Mouse (Mus musculus) spleen, adult 18-20 months (tissue): ENCODE results near the gene Slc9a3.
A peak's percentile ranks its signal among the peaks of the same experiment; 100 is the strongest.

ENCODE experiments used
- DNase-seq, 2 experiments: peaks; one replicate each; pipeline ENCODE4 v3.0.0; 2022; ENCODE audit warnings: mixed read lengths in 2 of 2

Gene Slc9a3

DNA sequence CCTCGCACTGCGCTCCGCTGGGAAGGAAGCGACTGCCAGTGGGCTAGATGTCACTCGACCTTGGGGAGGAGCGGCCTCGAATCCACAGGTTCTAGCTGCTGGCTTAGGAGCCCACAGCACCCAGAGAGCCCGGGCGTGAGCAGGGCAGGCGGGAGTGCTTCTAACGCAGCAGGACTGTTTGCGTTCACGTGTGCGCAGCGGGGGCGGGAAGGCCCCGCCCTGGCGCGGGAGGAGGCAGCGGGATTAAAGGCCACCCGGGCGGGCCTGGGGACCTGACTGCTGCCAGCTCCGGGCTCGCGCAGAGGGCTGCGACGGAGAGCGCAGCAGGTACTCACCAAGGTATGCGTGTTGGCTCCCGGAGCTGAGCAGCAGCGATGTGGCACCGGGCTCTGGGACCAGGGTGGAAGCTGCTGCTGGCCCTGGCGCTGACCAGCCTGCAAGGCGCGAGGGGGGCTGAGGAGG, at the start of gene Slc9a3:
TSS of gene Slc9a3 (plus strand) at position 317 of the 462 bp plus-strand sequence.
- no peak for DNase-seq

DNA sequence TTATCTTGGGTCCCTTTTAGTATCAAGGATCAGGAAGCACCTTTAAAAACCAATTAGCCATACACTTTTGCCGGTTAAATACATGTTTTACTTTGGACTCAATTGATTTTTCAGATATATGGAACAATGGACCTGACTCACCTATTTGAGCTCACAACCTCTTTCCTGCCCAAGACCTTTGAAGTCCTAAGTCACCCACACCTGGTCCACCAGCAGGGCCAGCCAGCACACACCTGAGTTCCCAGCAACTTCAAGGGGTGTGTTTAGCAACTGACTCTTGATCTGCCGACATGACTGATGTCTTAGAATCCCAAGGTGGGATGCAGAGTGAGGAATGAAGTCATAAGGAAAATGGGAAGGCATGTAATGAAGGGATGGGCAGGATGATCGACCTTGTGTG, 49.5 kb upstream of the Slc9a3 start:
- DNase-seq: no peak

DNA sequence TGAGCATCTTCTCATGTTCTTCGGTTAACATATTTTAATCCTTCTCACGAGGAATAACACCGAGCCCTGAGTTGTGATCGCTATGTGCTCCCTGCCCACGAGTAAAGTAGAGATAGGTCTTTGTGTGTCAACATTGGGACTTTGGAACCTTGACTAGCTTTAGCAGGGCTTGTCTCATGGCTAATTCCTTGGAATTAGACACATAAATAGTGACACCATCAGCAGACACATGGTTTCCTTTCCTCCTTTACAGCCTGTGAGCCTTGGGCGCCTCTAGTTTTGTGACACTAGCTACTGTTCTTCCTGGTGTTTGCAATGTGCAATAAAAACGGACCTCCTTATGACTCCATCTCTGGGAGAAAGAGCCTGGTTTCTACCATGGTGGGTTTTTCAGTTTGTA, 47.9 kb upstream of the Slc9a3 start:
- DNase-seq: no peak

DNA sequence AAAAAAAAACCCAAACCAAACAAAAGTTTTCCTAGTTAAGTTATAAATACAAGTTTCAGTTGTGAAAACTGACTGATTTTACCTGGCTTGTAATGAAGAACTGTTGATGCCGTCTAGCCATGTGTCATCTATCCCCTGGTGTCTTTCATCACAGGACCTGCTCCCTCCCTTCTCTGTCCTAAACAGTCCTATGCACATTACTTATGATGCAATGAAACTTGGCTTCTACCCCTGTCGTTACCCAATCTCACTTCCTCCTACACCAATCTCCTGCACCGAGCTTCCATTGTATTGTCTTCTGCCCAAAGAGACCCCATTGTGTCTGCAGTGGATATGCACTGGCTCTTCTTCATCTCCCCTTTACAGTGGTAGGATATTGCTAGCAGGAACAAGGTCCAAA, 31.0 kb upstream of the Slc9a3 start:
- no peak for DNase-seq

DNA sequence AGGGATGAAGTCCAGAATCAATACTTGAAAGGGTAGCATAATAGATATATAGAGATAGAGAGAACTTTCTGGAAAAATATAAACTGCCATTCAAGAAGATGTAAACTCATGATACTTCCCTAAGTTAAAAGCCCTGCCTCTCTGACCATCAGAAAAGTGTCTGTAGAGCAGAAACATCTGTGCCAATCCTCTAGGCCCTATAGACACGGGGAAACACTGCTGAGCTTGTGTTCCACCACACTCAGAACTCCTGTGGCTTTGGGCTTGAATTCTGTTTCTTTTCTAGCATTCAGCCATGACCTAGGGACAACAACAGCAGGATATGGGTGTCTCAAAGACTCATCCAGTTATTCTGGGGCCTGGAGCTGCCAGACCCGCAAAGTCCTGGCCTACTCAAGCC, 25.3 kb upstream of the Slc9a3 start:
- no peak for DNase-seq

DNA sequence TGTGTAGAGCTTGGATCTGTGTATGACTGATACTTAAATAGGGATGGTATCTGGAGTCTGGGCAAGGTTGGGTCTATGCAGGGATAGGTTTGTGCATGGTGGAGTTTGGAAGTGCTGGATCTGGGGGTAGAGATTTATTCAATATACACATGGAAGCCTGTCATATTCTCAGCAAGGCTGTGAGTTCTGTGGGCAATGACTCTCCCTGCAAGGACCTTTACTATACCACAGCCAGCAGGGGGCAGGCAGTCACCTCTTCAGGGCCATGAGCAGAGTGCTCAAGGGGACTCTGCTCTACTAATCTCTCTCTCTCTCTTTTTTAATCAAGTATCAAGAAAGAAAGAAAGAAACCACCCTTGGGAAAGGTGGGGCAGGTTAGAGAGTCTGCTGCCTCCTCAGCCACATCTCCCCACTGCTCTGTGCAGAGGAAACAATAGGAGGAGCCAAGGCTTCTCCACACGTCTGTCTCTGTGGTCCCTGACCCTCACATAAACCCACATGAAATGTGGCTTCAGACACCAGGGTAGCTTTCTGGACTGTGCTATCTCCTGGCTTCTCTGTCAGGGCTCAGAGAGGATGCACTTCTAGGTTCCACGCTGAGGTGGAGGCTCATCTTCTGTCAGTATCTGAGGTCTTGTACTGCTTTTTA, 24.4 kb upstream of the Slc9a3 start:
- peak in 1 of 2 experiments; percentile 41 for DNase-seq

DNA sequence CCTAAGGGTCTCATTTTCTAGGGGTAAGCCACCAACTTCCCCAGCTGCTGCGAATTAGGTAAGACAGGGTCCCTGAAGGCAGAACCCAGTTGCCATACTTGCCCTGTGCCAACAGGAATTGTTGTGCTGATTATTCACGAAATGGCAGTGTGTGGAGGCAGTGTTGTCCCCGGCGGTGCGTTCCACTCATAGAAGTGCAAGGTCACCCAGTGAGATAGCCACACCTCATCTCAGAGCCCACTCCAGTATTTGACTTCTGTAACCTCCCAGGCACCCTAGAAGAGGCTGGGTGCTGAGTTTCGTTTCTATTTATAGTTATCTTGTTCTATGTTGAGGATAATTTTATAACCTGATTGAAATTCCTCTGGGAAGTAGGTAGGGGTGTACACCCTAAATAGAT, 22.3 kb upstream of the Slc9a3 start:
- no peak for DNase-seq

DNA sequence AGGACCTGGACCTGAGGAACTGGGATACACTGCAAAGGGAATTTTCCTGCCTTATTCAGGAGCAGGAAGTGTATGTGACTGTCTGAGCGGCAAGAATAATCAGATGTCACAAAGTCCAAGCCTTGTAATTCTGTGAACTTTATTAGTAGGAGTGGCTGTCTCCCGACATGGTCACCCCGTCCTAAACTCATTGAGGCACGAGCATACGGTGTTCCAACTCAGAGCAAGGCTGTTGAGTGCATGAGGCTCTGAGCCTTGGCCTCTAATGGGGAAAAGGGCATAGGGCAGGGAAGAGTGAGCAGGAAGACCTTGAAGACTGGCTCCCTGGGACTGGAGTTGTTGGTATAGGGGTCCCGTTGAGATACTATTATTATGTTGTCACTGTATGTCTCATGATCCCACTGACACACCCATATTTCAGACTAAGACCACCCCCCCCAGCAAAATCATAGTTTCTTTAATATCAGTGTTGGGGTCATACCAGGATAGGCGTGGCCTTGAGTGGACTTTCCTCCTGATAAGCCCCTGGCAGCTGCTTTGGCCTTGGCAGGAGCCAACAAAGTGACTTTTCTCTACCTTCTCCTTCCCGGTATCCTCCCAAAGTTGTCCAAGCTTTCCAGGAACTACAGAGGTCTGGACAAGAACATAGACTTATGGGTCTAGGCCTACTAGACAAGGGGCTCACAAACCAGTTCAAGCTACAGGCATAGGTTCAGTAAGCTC, 19.0 kb upstream of the Slc9a3 start:
- no peak for DNase-seq

DNA sequence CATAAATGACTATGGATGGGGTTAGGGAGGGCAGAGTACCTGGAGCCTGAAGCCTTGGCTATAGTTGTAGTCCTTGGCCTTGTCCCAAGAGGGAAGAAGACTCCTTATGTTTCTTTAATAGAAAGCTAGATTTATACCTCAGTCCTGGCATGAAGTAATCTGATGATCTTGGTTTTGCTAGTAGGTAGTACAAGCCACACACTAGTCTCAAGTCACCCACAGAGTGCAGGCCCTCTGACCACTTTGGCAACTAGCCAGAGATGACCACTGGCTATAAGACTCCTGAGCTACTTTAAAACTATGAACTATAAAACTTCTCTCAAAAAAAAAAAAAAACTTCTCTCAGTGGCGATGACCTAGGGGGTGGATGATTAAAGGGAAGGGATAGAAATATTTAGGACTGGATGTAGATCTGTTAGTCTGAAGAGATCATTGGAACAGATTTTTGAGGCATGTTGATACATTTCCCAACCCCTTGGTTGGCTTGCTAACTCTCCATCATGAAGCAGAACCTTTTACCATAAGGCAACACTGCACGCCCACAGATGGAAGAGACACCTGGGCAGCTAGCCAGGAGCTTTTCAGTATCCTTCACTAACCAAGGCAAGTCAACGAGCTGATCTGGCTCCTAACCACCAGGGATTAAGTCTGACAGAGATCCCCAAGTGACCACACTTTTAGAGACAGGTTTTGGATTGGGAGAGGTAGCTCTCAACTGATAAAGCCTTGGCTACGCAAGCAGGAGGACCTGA, 18.2 kb upstream of the Slc9a3 start:
- no peak for DNase-seq

DNA sequence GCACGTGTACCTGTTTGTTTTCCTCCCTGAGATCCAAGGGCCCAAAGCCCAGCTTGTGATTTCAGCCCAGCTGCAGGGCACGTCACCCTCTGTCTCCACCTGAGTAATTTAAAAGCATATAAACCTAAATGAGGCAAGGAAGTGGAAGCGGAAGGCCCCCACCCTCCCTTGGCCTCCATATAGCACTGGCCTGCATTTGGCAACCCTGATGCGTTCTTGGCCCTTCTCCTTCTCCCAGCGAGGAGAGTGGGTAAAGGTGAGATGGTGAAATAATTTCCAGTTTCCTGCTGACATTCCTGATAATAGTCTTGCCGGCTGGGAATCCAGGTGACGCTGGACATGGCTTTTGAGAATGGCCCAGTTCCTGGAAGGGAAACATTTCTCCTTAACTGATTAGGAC, 16.8 kb upstream of the Slc9a3 start:
- DNase-seq: no peak

DNA sequence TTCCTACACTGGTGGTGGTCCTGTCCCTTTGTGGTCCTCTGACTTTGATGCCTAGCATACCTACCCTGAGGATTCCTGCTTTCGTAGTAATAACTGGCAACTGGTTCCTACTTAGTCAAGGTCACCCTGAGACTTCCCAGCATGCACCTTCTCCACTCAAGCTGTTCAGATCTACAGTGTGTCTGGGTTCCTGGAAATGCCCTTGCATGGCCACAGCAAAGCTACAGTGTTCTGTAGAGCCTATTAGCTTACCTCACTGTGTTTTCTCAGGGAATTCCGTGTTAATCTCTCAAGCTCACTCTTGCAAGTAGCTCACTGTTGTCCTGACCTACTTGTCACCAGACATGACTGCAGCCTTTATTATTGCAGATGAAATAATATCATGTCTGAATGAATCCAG, 13.8 kb upstream of the Slc9a3 start:
- no peak for DNase-seq

DNA sequence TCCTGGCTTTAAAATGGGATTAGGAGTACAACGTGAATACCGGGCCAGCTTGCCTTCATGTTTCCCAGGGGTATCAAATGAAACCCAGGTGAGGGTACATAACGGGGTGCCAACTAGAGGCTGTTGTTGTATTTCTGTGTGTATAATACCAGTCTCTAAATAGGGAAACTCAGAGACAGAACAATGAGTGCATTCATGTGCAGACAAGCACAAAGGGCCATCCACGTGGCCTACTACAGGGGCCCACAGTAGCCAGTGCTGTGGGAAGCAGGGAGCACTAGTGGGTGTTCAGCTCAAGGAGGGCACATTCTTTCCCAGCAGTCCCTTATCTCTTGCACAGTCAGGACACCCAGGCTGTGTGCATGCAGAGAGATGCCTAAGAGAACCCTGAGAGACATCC, 8.7 kb upstream of the Slc9a3 start:
- DNase-seq: no peak

DNA sequence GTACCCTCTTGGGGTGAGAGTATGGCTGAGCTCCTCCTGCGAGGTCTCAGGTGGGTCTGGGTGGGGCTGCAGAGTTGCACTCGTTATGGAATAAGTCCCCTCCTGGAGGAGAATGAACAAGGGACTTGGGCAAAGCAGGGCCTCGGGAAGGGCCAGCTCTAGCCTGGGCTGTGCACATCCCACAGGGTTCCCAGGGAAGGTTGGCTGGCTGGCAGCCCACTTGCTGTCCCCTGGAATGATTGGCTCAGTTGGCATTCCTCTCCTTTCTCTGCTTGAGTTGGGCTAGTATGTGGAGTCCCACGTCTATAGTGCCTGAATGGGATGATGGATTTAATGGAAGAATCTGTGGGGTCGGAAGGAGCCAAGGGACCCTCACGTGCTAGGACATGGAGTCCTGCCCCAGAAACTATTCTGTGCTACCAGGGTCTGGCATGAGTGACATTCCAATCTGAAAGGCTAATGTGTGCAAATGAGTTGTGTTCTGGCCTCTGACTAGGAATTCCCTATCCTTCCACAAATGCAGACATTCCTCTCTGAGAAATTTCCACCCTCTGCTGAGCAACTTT, 7.5 kb upstream of the Slc9a3 start:
- DNase-seq: no peak

DNA sequence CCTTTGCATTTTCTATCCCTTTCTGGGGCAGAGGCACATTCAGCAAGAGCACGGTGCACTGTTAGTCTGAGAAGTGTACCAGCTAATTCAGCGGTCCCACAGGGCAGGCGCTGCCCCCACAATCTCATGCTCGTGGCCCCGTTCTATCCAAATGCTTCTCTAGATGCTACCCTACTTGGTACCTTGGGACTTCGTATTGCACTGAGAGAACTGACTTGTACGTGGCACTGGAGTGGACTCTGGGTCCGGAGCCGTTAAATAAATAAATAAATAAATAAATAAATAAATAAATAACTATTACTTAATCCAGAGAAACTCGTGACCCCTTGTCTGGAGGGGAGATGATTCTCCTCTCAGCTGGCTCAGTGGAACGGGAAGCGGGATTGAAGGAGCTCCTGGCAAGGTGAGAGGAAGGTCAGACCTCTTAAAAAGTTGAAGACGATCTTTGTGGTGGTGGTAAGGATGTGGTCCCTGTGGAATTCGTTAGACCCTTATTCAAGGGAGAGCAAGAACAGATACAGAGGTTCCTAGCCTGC, 606 bp downstream of the Slc9a3 start:
- no peak for DNase-seq

DNA sequence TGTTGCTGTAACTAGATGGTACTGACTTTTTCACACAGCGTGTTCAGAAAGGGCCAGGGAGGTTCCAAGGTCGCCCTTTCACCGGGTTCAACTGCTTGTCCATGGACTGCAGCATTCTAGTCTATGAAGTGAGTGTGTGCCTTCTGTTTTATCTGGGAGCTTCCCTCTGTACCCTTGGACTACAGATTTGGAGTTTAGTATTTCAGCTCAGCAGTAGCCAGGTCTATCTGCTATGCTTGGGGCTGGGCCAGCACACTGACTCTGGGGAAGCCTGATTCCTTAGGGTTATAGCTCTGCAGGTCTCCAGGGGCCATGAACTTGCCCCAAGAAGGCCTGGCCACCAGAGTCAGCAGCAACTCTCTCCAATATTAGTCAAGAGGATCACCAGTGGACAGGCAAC, 1.4 kb downstream of the Slc9a3 start:
- DNase-seq: no peak

DNA sequence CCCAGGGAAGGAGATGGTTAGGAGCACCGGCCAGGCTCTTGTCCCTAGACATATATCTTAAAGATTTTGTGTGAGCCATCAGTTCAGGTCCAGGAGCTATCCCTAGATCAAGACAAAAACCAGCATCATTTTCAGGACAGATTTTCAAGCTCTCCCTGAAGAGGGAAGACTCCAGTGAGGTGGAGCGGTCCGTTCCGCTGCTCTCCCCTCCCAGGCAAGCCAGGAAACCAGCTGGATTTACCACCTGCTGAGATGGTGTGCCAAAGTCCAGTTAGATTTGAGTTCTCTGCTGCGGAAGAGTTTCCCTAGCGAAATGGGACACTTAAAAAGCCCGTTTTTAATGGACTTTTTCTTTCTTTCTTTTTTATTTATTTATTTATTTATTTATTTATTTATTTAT, 6.3 kb downstream of the Slc9a3 start:
- DNase-seq: no peak

DNA sequence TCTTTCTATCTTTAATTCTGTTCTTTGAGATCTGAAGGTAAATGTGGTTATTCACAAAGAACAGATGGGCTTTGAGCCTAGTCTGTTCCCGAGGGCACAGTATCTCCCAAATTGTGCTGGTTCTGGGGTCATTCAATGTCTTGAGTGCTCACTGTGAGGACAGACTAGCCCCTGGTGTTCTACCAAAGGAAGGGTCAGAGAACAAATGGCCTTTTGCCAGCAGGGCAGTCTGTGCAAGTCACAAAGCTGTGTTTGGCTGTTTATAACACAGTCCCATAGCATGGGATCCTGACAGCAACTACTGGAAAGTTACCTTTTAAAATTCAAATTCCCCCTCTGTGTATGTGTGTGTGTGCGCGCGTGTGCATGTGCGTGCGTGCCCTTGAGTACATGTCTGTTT, 8.7 kb downstream of the Slc9a3 start:
- no peak for DNase-seq

DNA sequence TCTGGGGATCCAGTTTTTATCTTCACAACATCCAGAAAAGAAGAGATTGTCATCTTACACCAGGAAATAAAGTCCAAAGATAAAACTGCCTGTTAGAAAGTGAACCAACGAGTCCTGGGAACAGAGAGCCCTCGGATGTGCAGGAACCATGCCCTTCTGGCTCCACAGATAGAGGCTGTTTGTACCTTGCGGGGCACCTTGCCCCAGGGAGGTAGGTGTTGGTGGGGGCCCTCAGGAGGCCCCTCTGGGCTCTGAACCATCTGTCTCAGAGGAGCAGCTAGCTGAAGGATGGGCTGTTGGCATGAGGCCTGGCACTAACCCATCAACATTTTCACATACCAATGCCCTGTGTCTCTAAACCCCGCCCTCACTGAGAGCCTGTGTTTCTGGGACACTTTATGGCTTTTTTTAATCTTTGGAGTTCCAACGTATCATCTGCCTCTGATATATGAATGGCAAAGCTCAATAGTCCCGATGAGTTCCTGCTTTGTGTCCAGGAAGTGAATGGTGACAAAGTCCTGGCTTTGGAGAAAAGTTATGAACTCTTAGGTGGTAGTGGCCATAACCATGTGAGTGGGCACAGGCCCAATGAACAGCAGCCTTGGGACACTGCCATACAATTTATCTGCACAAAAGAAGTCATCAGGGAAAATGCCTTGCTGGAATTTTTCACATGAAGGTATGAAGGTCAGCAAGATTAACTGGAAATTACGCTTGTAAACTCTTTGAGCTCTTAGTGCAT, 17.8 kb downstream of the Slc9a3 start:
- no peak for DNase-seq

DNA sequence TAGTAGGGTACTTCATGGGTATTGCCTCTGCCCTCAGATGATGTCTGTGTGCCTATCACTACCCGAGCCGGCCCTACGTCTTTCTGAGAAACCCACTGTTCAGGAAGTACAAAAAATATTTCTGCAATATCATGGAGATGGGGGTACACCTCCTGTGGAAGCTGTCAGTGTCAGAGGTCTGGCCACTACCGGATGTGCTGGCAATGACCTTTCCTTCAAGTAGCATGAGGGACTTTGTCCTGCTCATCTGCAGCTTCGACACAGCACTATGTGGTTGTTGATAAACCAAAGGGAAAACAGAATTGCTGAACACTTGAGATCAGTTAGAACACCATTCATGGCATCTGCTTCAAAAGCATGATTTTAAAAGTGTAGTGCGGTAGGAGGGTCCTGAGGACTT, 19.5 kb downstream of the Slc9a3 start:
- DNase-seq: no peak

DNA sequence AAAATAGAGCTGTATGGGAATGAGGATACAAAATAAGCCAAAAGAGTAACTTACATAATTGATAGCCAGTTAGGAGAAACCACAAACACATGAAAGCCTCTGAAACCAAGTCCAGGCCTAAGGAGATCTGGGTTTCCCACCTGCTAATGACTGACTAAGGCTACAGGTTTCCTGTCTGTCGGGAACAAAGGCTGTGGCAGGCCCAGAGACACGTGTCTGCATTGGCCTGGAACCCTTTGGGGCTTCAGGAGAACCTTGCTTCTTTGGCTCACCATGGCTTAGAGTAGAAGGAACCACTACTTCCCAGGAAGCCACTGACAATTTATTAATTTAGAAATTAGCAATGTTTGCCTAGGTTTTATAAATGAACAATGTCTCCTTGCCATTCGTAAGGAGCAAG, 22.0 kb downstream of the Slc9a3 start:
- DNase-seq: no peak

DNA sequence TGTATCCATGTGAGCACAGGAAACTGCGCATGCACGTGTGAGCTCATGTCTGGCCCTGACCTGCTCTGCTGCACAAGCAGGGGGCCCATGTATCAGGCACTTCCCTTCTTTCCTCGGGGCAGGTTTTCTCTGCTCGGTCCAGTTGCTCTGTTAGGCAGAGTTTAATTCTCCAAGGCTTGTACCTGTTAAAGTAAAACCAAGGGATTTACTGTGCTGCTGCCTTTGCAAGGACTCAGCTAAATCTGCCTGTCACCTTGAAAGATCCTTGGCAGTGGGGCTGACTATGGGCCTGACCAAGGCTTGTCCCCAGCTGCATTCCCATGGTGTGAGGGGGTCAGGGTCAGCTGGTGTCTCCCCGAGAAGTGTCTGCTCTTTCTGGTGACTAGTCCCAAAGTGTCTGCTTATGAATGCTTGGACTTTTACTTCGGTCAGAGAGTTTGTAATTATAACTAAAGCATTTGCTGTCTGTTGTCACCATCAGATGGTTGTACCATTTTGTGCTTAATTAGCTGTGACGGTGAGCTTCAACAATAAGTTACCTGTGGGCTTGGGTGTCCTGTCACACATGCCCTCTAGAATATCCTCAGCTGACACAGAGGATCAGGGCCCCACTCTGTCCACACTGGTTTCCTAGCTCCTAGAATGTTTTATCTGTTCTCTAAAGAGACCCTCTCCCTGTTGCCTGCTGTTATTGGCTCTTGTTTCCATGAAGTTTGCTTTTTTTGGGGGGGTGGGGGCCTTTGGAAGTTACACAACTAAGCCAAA, 23.0 kb downstream of the Slc9a3 start:
- DNase-seq: no peak
